Mouse (Mus musculus): Measurements from ENCODE around the gene Rpp25l.
"Not testable (repeated sequence)": the region's sequence is repeated elsewhere in the genome, so short reads cannot be mapped to it uniquely, and the experiment has no call there.

- not testable (repeated sequence) for TF ChIP-seq ZC3H11A (IDR thresholded peaks at IDR 0.05; ENCODE audit: low read depth, low read length); RCOR1 (IDR thresholded peaks at IDR 0.05; ENCODE audit: low read depth, low read length); CTCF (IDR thresholded peaks at IDR 0.05 in 2 of 3, conservative IDR thresholded peaks at IDR 0.05 in 1 of 3; ENCODE audit: control insufficient read depth in 1 of 3, insufficient read depth in 1 of 3, low read depth in 2 of 3, low read length in 3 of 3, poor library complexity in 1 of 3, severe bottlenecking in 1 of 3)
Measured at GRCm38 (mm10) chr4:41696930-41697841, 16.1 kb downstream of the Rpp25l start, which contains the start of gene Cntfr.

Measured in MEL (cell line).